Mouse (Mus musculus) hindbrain, embryonic 16.5 days (tissue): ENCODE data around the gene Iqsec2. TPM values are rescaled to one million over a fixed set of nuclear protein-coding genes. Genes with fewer than 3 reads are reported as not detected.
"Not testable (repeated sequence)": the region's sequence is repeated elsewhere in the genome, so short reads cannot be mapped to it uniquely, and the experiment has no call there.

Experiments
- ATAC-seq: fragments of 200-750 bp; cut with Nextera tagmentation; 2 replicates; pipeline ENCODE4 v1.8.0; 2017; ENCODE audit warnings: moderate TSS enrichment, moderate library complexity
- H3K27ac ChIP-seq: fragments of 300-500 bp; sonication (generic); 2 replicates; pipeline ENCODE4 v1.5.1; 2014; ENCODE audit warnings: low read depth, mild to moderate bottlenecking, control low read depth, low read length, moderate library complexity
- H3K27me3 ChIP-seq: fragments of 300-500 bp; sonication (generic); replicated peaks from 2 replicates; pipeline ENCODE4 v1.6.1; 2014; ENCODE audit warnings: low read length; ENCODE audit not compliant: control insufficient read depth, insufficient read depth
- H3K36me3 ChIP-seq: fragments of 300-500 bp; sonication (generic); 2 replicates; pipeline ENCODE4 v1.6.1; 2014; ENCODE audit warnings: mild to moderate bottlenecking, low read length, moderate library complexity, mixed read lengths; ENCODE audit not compliant: control insufficient read depth, insufficient read depth
- H3K4me1 ChIP-seq: fragments of 300-500 bp; sonication (generic); 2 replicates; pipeline ENCODE4 v1.6.1; 2014; ENCODE audit warnings: low read depth, low read length; ENCODE audit not compliant: control insufficient read depth, insufficient read depth
- H3K4me2 ChIP-seq: fragments of 300-500 bp; sonication (generic); 2 replicates; pipeline ENCODE4 v1.6.1; 2014; ENCODE audit warnings: mild to moderate bottlenecking, low read length, control low read depth, moderate library complexity
- H3K4me3 ChIP-seq: fragments of 300-500 bp; sonication (generic); 2 replicates; pipeline ENCODE4 v1.5.1; 2014; ENCODE audit warnings: mild to moderate bottlenecking, low read length, control low read depth, moderate library complexity
- H3K9ac ChIP-seq: fragments of 300-500 bp; sonication (generic); 2 replicates; pipeline ENCODE4 v1.6.1; 2014; ENCODE audit warnings: low read depth, mild to moderate bottlenecking, control low read depth, low read length, moderate library complexity
- H3K9me3 ChIP-seq: fragments of 300-500 bp; sonication (generic); 2 replicates; pipeline ENCODE4 v1.6.1; 2014; ENCODE audit warnings: mild to moderate bottlenecking, low read length, moderate library complexity; ENCODE audit not compliant: control insufficient read depth
- WGBS: fragments of 180-500 bp; shearing (Covaris S2); extraction: QIAGEN DNeasy Blood & Tissue Kit; methylation state at CpG from one replicate; pipeline ENCODE4 v1.1.7; 2014; 5-methylcytosine and 5-hydroxymethylcytosine counted together
- polyA plus RNA-seq: library from polyadenylated mRNA; unstranded; fragments of >200 nt; fragmentation: Nextera tagmentation; extraction: Ambion mirVana; gene quantifications from 2 replicates; pipeline ENCODE4 v1.2.1, GENCODE M21; 2015

Gene Iqsec2
- polyA plus RNA-seq, 1 experiment from 2014 or later, result 6.8 TPM

DNA sequence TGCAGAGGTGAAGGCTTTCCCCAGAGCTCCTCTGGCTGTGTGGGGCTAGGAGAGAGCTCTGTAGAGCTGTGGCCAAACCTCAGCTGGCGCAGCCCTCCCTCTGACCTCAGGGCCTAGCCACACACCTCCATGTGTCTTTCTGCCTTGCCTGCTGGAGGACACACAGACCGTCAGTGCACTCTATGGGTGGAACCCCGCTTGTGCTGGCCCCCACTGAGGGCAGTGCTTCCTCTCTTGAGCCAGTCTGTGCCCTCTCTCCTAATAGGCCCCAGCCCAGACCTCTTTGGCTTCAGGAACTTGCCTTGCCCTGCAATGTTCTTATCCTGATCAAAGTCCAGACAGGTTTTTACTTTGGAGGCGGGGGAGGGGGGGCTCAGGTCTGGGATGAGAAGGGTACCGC is 80.2 kb downstream of the Iqsec2 start:
- no peak for ATAC-seq
- no peak overlapping the region for H3K4me3 ChIP-seq
- peaks cover 27% of the 10 kb centered on the region for H3K27me3 ChIP-seq
- H3K4me1 ChIP-seq, result no peaks in the 10 kb centered on the region
- WGBS, result 69% methylated on average over 4 of the region's 5 CpGs
- H3K27ac ChIP-seq, result no peak overlapping the region
- H3K9me3 ChIP-seq, result no peaks in the 10 kb centered on the region
- H3K9ac ChIP-seq, result no peak overlapping the region
- H3K4me2 ChIP-seq, result no peak overlapping the region
- H3K36me3 ChIP-seq, result no peaks in the 10 kb centered on the region

- Histone ChIP-seq H3K36me3 (no peaks in the 10 kb centered on the region), H3K27ac (peak within 1 kb of the TSS; percentile 77), H3K4me2 (peak within 1 kb of the TSS; percentile 83), H3K9ac (peak within 1 kb of the TSS; percentile 88), H3K27me3 (no peaks in the 10 kb centered on the region), H3K4me3 (peak within 1 kb of the TSS; percentile 94), H3K4me1 (peaks cover 13% of the 10 kb centered on the region), H3K9me3 (no peaks in the 10 kb centered on the region)
- ATAC-seq, result peak; percentile 98
- under 1% methylated on average over 52 of the region's 69 CpGs for WGBS
These were observed 89.0 kb downstream of the Iqsec2 start, which contains the start of gene Kdm5c for GRCm38 (mm10) chrX:152232781-152233763. Kdm5c (plus strand) TSS chrX:152233020.

- Histone ChIP-seq H3K9me3 (no peaks in the 10 kb centered on the region), H3K4me2 (peak overlapping the region; percentile 83), H3K27me3 (no peaks in the 10 kb centered on the region), H3K27ac (no peak overlapping the region), H3K9ac (peak overlapping the region; percentile 88), H3K4me1 (peaks cover 13% of the 10 kb centered on the region), H3K36me3 (no peaks in the 10 kb centered on the region), H3K4me3 (peak overlapping the region; percentile 94)
- WGBS, result 10% methylated on average over 3 of the region's 3 CpGs
- no peak for ATAC-seq
These were observed 90.1 kb downstream of the Iqsec2 start for GRCm38 (mm10) chrX:152234125-152234524.

- H3K27me3 ChIP-seq, result no peaks in the 10 kb centered on the region
- peaks cover 10% of the 10 kb centered on the region for H3K36me3 ChIP-seq
- peak overlapping the region; percentile 83; the same call in 1 of the 2 replicates for H3K4me2 ChIP-seq
- no peaks in the 10 kb centered on the region for H3K9me3 ChIP-seq
- peaks cover 13% of the 10 kb centered on the region for H3K4me1 ChIP-seq
- no peak for ATAC-seq
- H3K9ac ChIP-seq, result no peak overlapping the region
- H3K4me3 ChIP-seq, result no peak overlapping the region
- no peak overlapping the region for H3K27ac ChIP-seq
- WGBS, result 88% methylated on average over 2 of the region's 2 CpGs
These were observed 91.7 kb downstream of the Iqsec2 start for GRCm38 (mm10) chrX:152235758-152236157.

DNA sequence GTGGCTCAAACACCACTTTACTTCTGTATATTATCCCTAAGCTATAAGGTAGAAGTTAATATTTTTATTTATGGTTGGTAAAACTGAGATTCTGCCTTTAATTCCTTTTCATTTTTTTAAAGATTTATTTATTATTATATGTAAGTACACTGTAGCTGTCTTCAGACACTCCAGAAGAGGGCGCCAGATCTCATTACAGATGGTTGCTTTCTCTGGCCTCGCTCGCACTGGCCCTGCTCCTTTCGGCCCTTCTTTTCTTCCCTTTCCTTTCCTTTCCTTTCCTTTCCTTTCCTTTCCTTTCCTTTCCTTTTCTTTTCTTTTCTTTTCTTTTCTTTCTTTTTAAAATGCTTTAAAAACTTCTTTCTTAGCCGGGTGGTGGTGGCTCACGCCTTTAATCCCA is 99.1 kb downstream of the Iqsec2 start:
- not testable (repeated sequence) for H3K9me3 ChIP-seq, H3K27me3 ChIP-seq, ATAC-seq, H3K4me1 ChIP-seq, H3K9ac ChIP-seq, H3K4me3 ChIP-seq, H3K27ac ChIP-seq, H3K4me2 ChIP-seq
- 80% methylated on average over 6 of the region's 6 CpGs for WGBS
- peaks cover 53% of the 10 kb centered on the region for H3K36me3 ChIP-seq

- no peak overlapping the region for H3K4me3 ChIP-seq
- no peaks in the 10 kb centered on the region for H3K9me3 ChIP-seq
- H3K27ac ChIP-seq, result no peak overlapping the region
- H3K9ac ChIP-seq, result no peak overlapping the region
- 98% methylated on average over 2 of the region's 2 CpGs for WGBS
- no peak for ATAC-seq
- no peaks in the 10 kb centered on the region for H3K4me1 ChIP-seq
- peaks cover 59% of the 10 kb centered on the region for H3K36me3 ChIP-seq
- H3K4me2 ChIP-seq, result no peak overlapping the region
- H3K27me3 ChIP-seq, result no peaks in the 10 kb centered on the region
These were observed 100.6 kb downstream of the Iqsec2 start for GRCm38 (mm10) chrX:152244492-152245189.

- Histone ChIP-seq H3K9ac (no peak overlapping the region), H3K4me3 (no peak overlapping the region), H3K36me3 (peaks cover 63% of the 10 kb centered on the region), H3K27me3 (no peaks in the 10 kb centered on the region), H3K4me1 (no peaks in the 10 kb centered on the region), H3K4me2 (no peak overlapping the region), H3K27ac (no peak overlapping the region), H3K9me3 (no peaks in the 10 kb centered on the region)
- no peak for ATAC-seq
- 88% methylated on average over 10 of the region's 11 CpGs for WGBS
These were observed 127.1 kb downstream of the Iqsec2 start for GRCm38 (mm10) chrX:152271189-152271588.
